Mouse (Mus musculus) adrenal gland, adult (tissue): ENCODE data around the gene Tmem216.

ENCODE experiments used
- DNase-seq, 2 experiments: peaks; one replicate each; pipeline ENCODE4 v3.0.0; 2022 to 2023; ENCODE audit warnings: low spot score in 1 of 2; ENCODE audit not compliant: inconsistent age in 2 of 2

Tmem216 gene

DNA sequence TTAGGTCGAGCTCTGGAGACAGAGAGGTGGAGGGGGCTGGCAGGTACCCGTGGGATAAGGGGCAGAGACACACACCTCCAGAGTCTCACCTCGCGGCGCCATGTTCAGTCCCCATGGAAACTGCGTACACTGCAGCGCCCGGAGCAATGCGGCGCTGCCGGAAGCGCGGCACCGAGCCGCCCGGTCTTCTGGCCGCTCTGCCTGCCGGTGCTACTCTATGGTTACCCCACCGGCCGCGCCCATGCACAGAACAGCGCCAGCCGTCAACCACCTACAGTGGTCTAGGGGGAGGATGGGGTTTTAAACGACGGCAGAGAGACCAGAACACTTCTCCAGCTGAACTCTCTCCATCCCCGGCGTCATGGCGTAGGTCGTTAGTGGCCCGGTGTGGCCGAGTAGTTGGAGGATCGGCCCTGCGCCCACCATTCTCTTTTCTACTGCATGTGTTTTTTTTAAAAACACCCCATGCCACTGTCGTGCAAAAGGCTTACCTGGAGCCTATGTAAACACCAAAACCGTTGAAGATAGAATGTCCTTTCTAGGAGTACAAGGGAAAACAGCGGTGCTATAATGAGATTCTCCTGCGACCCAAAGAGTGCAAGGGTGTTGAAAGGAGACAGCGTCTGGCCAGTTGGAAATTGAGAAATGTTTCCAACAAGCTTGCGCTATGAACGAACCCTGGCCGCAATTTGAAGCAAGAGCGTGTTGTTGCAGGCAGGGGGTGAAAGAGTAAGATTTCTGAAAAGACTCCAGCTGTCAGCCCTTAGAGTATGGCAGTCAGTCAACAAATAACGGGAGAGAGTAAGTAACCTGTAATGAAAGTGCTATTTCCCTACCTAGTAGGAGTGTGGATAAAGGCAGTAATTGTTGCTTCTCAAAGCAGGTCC, at the start of gene Tmem216:
Tmem216 (minus strand) TSS at position 615 of the 887 bp plus-strand sequence.
- DNase-seq: peak; percentile 88 to 94

DNA sequence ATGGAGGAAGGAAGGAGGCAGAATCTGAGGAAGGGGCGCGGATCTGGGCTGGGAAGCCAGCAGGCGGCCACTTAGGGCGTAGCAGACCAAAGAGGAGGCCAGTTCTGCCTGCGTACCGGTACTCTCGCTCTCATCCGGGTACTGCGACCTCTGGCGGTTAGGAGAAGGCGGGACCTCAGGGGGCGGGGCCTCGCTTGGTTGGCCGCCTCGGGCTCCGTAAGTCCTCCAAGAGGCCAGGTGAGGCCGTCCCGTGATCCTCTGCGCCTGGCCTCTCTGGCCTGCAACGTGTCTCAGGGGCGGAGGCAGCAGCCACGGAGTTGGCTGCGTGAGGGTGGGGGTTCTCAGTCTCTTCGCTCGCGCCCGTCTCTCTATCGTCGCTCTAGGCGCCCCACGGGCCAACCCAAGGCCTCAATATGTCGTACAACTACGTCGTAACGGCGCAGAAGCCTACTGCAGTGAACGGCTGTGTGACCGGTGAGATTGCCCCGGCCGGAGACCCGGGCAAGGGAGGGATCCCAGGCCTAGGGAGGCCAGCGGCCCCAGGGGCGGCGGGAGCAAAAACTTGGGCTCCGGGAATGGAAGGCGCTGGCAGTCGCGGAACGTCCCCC, 49.4 kb upstream of the Tmem216 start, which contains the start of the genes Ddb1 and Tkfc:
Ddb1 (plus strand) TSS at position 35 of the 608 bp plus-strand sequence.
Tkfc (minus strand) TSS at position 362 of the 608 bp plus-strand sequence.
- DNase-seq: peak; percentile 99 to 100

DNA sequence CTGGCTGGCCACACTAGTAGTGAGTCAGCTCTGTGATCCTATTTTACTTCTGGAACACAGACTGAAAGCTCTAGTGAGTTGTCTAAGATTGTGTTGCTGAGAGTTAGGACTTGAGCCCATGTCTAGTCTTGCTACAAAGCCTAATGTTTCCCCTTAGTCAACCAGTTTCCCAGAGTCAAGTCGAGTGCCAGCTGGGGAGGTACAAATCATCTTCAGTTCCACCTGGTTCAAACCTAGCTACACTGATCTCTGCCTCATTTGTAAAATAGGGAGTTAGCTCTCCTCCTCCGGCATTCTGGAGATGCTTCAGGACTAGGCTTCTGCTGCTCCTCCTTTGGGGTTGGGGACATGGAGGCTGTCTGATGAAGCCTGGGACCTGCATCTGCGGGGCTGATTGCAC, 48.5 kb upstream of the Tmem216 start:
- no peak for DNase-seq

DNA sequence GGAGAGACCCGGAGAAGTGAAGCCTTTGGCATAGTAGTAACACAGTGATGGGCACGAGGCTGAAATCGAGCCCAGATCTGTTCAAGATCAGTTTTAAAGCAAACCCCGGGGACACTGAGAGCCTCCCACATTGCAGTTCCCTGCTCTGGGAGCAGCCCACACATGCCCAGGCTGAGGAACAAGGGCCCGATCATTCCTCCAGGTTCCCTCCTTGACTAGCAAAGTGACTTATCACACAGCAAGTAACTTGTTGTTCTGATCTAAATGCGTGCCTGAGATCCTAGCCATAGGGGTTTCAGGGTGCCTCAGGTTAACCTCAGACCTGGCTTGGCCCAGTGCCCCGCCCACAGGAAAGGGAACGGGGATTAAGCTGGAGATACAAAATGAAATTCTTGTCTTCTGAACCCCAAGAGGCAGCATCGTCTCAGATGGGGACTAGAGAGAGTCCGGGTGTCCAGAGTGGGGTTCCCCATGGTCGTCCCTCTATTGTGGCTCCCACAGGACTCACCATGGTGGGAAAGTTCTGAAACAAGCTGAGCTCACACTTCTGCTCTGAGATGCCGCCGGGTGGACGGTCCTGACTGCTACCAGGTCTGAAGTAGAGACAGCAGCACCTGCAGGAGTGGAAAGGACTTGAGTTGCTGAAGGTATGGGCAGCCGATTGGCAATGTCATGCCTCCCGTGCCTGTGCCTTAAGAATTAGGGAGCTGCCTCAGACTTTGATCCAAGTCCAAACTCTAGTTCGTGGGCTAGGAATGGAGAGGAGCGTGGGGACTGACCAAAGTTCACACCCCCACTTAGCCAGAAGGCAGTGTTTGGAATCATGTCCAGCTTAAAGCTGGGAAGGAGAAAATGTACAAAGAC, 47.9 kb upstream of the Tmem216 start:
- peak; percentile 22 to 46 for DNase-seq

DNA sequence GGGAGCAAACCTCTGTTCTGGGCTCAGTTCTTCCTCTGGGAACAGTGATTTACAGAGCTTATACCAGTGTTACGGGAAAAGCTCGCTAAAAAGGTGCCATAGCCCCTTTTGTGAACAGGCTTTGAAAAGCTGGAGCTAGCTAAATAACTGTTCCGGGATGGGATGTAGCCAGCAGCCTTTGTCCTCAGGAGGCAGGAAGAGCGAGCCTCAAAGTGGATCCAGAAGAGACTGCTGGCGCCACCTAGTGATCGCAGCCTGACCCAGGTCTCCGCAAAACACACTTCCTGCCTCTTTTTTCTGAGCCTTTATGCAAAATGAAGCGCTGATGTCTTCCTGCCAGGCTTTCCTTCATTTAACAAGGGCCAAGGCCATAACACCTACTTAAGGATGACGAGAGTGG, 46.7 kb upstream of the Tmem216 start:
- peak; percentile 87 to 95 for DNase-seq

DNA sequence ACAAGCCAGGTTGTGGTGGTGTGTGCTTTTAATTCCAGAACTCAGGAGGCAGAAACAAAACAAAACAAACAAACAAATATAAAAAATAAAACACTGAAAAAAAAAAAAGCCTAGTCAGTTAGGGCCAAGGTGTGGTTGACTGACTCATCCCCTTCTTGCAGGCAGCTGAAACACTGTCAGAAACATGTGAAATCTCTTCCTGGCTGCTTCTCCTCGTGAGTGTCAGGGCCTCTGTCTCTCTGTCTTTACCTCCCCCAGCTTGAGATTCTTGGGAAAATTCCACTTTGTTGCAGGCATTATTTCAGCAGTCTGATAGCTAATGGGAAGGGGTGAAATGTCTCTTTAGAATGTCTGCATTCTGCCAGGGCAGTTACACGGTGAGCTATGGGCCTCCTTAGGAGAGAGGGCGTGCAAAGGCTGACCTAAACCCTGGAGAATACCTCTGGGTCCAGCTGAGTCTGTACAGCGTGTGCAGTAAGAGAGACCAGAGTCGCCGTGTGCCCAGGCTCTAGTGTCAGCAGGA, 46.3 kb upstream of the Tmem216 start:
- DNase-seq: no peak

DNA sequence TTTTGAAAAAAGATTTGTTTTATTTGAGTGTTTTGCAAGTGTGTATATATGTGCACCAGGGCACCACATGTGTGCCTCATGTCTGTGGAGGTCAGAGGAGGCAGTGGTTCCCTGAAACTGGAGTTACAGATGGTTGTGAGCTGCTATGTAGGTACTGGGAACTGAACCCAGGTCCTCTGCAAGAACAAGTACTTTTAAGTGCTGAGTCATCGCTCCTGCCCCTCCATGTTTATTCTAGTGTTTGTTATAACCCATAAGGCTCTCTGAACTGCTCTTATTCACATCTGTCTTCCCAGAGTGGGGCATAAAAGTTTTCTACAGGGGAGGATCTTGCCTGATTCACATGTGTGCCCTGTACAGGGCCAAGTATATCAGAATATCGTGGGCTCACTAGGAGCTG, 43.6 kb upstream of the Tmem216 start:
- DNase-seq: no peak

DNA sequence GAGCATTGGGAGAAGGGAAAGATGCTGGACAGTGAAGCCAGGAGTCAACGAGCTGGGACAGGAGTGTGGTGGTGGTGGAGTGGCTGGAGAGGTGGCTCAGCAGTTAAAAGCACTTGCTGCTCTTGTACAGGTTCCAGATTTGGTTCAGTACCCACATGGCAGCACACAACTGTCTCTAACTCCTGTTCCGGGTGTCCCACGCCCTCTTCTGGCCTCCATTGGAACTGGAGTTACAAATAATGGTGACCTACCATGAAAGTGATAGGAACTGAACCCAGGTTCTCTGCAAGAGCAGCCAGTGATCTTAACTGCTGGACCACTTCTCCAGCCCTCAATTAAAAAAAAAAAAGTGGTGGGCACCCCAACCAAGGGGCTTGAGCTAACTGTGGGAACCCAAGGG, 42.1 kb upstream of the Tmem216 start:
- DNase-seq: peak in 1 of 2 experiments; percentile 64

DNA sequence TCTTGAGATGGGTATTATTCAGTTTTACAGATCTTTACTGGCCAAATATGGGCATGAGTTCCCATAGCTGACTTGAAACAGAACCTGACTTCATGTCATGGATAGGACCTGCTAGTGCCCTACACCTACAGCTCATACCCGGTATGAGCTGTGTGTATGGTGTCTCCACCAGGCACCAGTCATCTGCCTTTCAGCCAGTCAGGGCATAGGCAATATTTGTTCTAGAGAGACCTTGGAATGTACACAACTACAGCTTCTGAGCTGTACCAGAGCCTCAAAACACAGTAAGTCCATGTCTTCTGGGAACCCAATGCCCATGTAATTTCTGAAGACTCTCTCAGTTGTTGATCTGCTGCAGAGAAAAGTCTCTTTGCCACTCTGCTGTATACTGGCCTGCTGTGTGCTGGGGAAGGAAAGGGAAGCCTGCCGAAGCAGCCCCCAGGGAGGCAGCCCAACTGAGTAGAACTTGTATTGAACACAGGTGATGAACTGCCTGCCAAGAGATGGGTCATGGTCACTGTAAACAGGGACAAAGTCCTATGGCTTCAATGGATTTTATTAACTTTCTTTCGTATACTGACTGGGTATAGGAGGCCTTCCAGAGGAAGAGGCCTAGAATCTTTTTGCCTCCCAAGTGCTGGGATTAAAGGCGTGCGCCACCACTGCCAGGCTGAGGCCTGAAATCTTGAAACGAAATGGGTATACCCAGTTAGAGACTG, 35.8 kb upstream of the Tmem216 start:
- no peak for DNase-seq

DNA sequence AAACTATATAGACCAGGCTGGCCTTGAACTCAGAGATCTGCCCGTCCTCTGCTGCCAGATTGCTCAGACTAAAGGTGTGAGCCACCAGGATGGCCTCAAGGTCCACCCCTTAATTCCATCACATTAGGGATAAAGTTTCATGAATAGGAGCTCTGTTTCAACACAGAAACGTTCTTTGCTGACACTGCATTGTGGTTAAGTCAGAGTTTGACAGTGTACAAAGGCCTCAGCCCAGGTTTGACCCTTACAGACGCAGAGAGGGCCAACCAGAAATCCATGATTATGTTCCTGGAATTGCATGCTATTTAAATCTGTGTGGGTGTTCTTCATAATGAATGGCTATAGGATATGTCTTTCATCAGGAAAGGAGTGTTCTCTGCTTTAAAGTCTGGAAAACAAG, 34.3 kb upstream of the Tmem216 start:
- no peak for DNase-seq

DNA sequence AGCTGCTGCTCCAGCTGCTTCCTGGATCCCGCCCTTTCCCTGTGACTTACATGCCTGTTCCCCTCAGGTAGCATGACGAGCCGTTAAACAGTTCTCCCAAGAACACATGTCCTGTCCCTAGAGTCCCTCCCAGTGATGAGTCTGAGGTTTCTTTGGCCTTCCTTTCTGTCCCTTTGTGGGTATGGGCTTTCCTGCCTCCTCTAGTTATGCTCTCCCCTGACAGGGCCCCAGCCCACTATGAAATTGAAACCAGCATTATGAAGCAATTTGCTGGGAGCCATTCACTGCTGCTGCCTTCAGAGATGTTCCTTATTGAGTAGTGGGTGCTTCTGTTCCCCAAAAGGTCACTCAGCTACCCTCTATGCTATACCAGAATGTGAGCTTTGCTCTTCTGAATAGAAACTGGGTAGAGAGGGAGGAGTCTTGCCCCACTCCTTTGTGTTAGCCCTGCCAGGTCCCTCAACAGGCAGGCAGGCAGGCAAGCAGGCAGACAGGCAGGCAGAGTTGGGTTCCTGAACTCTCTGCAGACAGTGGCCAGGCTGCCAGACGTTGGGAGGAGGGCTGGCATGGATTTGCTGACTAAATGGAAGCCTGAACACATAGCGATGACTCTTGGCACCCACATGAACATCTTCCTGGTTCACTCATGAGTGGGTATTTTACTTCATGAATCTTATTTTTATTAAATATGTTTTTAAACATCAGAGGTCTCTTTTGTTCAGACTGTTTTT, 33.3 kb upstream of the Tmem216 start:
- no peak for DNase-seq

DNA sequence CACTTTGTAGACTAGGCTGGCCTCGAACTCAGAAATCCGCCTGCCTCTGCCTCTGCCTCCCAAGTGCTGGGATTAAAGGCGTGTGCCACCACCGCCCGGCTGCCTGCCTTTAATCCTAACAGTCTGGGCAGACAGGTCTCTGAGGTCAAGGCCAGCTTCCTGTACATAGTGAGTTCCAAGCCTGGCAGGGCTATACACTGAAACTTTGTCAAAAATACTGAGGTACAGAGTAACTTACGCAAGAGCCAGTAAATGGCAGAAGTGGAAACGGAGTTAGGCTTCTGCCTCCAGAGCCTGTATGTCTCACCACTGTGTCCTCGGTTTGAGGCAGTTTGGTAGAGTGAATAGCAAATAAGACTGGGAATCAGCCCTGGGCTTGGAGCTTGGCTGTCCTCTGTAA, 31.2 kb upstream of the Tmem216 start:
- no peak for DNase-seq

DNA sequence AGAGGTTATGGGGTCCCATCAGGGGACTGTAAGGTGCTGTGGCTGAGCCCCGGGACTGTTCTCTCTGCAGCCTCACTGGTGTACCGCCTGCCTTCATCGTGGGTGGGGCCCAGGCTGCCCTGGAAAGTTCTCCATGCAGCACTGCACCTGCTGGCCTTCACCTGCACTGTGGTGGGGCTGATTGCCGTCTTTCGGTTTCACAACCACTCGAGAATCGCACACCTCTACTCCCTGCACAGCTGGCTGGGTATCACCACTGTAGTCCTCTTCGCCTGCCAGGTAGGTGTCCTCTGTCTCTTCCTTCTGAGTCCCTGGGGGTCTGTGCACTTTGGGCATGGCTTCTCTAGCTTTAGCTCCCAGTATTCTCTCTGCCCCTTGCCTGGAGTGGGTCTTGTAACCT, 29.1 kb upstream of the Tmem216 start:
- no peak for DNase-seq

DNA sequence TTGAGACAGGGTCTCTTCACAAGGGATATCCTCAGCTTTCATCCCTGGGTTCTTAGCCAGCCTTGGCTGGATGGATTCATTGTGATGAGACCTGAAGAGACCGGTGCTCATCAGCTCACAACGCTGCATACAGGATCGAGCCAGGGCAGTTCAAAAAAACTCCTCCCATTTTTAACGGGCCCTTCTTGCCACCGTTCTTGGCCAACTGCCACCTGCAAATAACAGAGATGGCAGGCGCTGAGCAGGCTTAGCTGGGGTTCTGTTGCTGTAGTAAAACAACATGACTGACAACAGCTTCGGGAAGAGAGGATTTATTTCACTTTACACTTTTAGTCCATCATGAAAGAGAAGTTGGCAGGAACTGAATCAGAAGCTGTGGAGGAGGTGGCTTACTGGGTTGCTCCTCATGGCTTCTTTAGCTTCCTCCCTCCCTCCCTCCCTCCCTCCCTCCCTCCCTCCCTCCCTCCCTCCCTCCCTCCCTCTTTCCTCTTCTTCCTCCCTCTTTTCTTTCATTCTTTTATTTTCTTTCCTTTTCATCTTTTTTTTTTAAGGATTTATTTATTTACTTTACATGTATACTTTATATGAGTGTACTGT, 27.6 kb upstream of the Tmem216 start:
- no peak for DNase-seq

DNA sequence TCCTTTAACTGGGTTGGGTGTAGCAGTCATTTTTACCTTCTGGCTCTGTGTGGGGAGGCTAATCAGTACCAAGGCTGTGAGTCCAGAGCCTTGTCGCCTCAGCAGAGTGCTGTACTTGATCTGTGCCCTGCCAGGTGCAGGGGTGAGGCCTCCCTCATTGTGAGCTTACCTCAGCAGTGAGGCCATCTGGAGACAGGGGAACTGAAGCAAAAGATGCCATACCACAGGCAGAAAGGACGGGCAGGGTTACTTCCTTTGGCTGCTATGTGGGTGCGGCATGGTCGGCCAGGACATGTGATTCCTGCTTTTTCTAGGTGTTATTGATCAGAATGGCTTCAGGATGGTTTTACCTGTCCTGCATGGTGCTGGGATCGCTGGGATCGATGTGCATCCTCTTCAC, 25.9 kb upstream of the Tmem216 start:
- DNase-seq: no peak

DNA sequence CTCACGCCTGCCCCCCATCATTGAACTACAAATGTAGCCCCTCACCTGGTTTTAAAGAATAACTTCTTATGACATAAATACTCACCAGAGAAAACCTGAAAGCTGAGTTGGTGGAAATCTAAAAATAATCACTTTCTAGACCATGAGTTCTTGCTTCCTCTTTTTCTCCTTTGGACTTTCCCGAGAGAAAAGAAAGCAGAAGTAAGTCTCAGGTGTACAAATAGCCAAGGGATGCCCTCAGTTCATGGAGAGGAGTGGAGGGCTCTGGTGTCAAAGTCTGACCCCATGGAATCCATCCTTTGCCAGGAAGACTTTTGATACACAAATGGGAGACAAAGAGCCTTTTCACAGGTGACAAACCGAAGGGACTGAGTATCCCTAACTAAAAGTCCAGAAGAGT, 24.7 kb upstream of the Tmem216 start:
- DNase-seq: no peak

DNA sequence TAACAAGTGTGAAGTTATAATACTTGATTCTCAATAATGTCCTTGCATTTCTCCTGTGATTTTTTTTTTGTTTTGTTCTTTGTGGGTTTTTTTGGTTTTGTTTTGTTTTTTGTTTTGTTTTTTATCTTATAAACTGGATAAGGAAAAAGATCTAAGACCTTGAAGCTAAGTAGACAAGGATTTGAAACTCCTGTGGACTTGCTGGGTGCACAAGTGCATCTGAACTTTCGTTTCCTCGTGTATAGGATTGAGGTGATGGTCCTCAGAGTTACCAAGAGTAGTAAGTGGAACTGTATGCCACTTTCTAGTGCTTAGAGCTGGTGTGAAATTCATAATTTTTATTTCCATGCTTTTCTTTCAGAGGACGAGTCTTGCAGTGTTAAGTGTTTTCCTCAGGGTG, 24.1 kb upstream of the Tmem216 start:
- DNase-seq: no peak

DNA sequence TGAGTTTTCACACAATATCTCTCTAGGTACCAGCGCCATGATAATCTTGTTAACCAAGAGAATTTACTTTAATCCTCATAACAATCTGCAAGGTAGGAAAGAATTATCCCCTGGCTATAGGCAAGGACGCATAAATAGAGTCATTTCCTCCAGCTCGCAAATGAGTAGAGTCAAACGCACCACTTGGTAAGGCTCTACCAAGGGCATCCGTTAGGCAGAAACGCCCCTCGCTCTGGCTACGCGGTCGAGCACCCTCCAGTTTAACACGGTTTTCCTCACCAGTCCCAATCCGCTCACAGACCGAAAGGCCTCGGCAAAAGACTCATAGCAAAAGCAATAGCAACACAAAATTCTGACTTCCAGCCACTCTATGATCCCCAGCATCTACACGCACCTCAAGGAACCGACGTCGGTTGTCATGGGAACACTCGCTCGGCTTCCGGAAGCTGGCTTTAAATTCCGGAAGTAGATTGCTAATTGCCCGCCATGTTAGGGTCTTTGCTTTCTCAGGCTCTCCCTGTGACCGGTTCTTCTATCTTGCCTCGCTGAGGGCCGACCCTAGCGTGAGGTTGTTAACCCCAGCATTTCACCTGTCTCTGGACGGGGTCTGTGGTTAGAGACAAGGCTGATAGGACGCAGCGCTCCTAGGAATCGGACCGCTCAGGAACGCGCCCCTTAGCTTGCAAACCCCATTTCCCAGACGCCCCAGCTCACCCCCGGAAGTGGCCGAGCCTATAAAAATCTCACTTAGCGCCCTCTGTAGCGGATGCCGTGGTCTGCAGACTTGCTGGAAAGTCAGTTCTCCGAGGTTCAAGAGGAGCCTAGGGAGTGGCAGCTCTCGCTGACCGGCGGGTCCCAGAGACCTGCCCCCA, 20.9 kb upstream of the Tmem216 start, which contains the start of the genes Cyb561a3 and Tmem138:
Cyb561a3 (plus strand) TSS at position 483 of the 872 bp plus-strand sequence.
Tmem138 (minus strand) TSS at position 673 of the 872 bp plus-strand sequence.
- peak; percentile 93 to 98 for DNase-seq
